Comparison of ENCODE assay signal across 8 mouse cellular contexts in the genomic region with DNA sequence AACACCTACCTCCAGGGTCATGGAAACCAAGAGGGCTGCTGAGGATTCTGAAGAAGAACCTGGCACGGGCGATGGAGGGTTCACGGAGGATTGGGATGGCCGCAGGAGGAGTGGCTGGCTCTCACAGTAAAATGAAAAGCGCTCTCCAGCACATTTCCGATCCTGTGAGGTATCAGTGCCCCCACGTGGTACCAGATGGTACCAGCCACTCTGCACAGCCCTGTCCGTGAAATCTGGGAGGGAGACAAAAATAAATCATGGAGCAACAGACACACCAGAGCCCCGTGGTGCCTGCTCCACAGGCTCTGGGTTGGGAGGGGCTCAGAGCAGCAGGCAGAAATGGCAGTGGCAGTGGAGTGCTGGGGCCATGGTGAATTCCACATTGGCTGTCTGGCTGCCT. TPM values are rescaled to one million over a fixed set of nuclear protein-coding genes. Genes with fewer than 3 reads are reported as not detected.
DNase-seq lines count a peak whose midpoint lies in the region; ATAC-seq and TF ChIP-seq lines count a peak whose summit lies in the region.

No protein-coding gene starts in this region.

- no peaks in the 10 kb centered on the region for H3K4me1 ChIP-seq in heart, postnatal 0 days (ENCODE audit: control insufficient read depth, insufficient read depth)
- H3K4me1 ChIP-seq in neural tube, embryonic 15.5 days = peaks cover 6% of the 10 kb centered on the region
- no peaks in the 10 kb centered on the region for H3K4me1 ChIP-seq in liver, embryonic 12.5 days

- intact Hi-C loops in left cerebral cortex, postnatal 14 days (cut with DNase I) = loop anchor here (1.0 to 2.0 kb wide), 2 partner anchors 52 to 401 kb away; no protein-coding TSS in a partner anchor

- no peak overlapping the region for H3K27ac ChIP-seq in heart, postnatal 0 days (ENCODE audit: low read depth)
- H3K27ac ChIP-seq in neural tube, embryonic 15.5 days (replicated peaks) = no peak overlapping the region
- H3K27ac ChIP-seq in liver, embryonic 12.5 days = no peak overlapping the region

- no peak overlapping the region for H3K9ac ChIP-seq in heart, postnatal 0 days (replicated peaks; ENCODE audit: low read depth, low read length)
- no peak overlapping the region for H3K9ac ChIP-seq in neural tube, embryonic 15.5 days (replicated peaks)
- H3K9ac ChIP-seq in liver, embryonic 12.5 days = no peak overlapping the region

- WGBS in heart, postnatal 0 days = 23% methylated on average over 9 of the region's 9 CpGs
- 37% methylated on average over 9 of the region's 9 CpGs for WGBS in neural tube, embryonic 15.5 days
- 21% methylated on average over 9 of the region's 9 CpGs for whole genome bisulfite sequencing in liver, embryonic 12.5 days (ENCODE audit: insufficient replicate concordance)

- no peaks in the 10 kb centered on the region for H3K9me3 ChIP-seq in heart, postnatal 0 days (replicated peaks; ENCODE audit: control insufficient read depth, low read length)
- no peaks in the 10 kb centered on the region for H3K9me3 ChIP-seq in neural tube, embryonic 15.5 days (replicated peaks)
- no peaks in the 10 kb centered on the region for H3K9me3 ChIP-seq in liver, embryonic 12.5 days (replicated peaks)

- no peak overlapping the region for H3K4me2 ChIP-seq in heart, postnatal 0 days (ENCODE audit: low read depth, low read length)
- no peak overlapping the region for H3K4me2 ChIP-seq in neural tube, embryonic 15.5 days
- no peak overlapping the region for H3K4me2 ChIP-seq in liver, embryonic 12.5 days

- ATAC-seq in heart, postnatal 0 days (ENCODE audit: insufficient read depth, low read depth) = peak; percentile 72
- ATAC-seq in neural tube, embryonic 15.5 days (ENCODE audit: low FRiP score) = peak; percentile 76
- no peak for ATAC-seq in liver, embryonic 12.5 days

- 0 out of 2 replicates have a peak, but pooled peaks cover 9% of the 10 kb centered on the region for H3K27me3 ChIP-seq in heart, postnatal 0 days (ENCODE audit: control insufficient read depth, insufficient read depth, low read length)
- peaks cover 9% of the 10 kb centered on the region; the same call in 1 of the 2 replicates for H3K27me3 ChIP-seq in neural tube, embryonic 15.5 days (replicated peaks)
- H3K27me3 ChIP-seq in liver, embryonic 12.5 days (replicated peaks) = peaks cover 9% of the 10 kb centered on the region; the same call in 1 of the 2 replicates

- H3K4me3 ChIP-seq in heart, postnatal 0 days (ENCODE audit: low read depth, low read length) = no peak overlapping the region
- no peak overlapping the region for H3K4me3 ChIP-seq in neural tube, embryonic 15.5 days (replicated peaks)
- H3K4me3 ChIP-seq in liver, embryonic 12.5 days = no peak overlapping the region

- peak; percentile 50 for DNase-seq in layer of hippocampus, adult 11-12 months (ENCODE audit: low spot score)
- DNase-seq in layer of hippocampus, adult 9-10 months (ENCODE audit: low spot score) = no peak
- peak; percentile 39 to 49 for DNase-seq in cerebellum, postnatal 4 days (ENCODE audit: low spot score in 2 of 2)
- DNase-seq in heart, postnatal 0 days (ENCODE audit: low spot score) = peak; percentile 30
- peak; percentile 68 to 81 for DNase-seq in left cerebral cortex, postnatal 14 days (ENCODE audit: low spot score in 2 of 2)
- DNase-seq in gastrocnemius, postnatal 10 days = no peak

- peak; percentile 63 for TF ChIP-seq CTCF in heart, postnatal 0 days (IDR thresholded peaks at IDR 0.05; ENCODE audit: low read depth)

- H3K36me3 ChIP-seq in heart, postnatal 0 days (replicated peaks; ENCODE audit: control insufficient read depth, insufficient read depth, low read length) = no peaks in the 10 kb centered on the region
- no peaks in the 10 kb centered on the region for H3K36me3 ChIP-seq in neural tube, embryonic 15.5 days
- H3K36me3 ChIP-seq in liver, embryonic 12.5 days = no peaks in the 10 kb centered on the region

- no peak for TF ChIP-seq EP300 in heart, postnatal 0 days (IDR thresholded peaks at IDR 0.05; ENCODE audit: low read depth)

RNA-seq across cellular contexts. Expression of gene Kcna5, which starts 18.6 kb away (rescaled TPM):
- total RNA-seq in heart, postnatal 0 days (2014; rRNA removed; ENCODE audit: low replicate concordance) = 25.0 and 27.6 TPM in 2 replicates
- polyA plus RNA-seq in heart, postnatal 0 days (2015; fragmentation: Nextera tagmentation; extraction: Ambion mirVana) = 9.0 and 9.2 TPM in 2 replicates
- total RNA-seq in left cerebral cortex, postnatal 14 days (2021) = 1 to 10 TPM; 3.2 to 3.8 TPM
- 3.1 and 4.1 TPM in 2 replicates for polyA plus RNA-seq in neural tube, embryonic 15.5 days (2015; fragmentation: Nextera tagmentation; extraction: Ambion mirVana)
- 1 to 10 TPM; 3.7 to 6.0 TPM for total RNA-seq in gastrocnemius, postnatal 10 days (2021)
- 0.44 and 0.61 TPM in 2 replicates for polyA plus RNA-seq in liver, embryonic 12.5 days (2016; fragmentation: Nextera tagmentation; extraction: Ambion mirVana)

Comparison
In these comparisons a context has a peak if more than half of its experiments do, and no peak if none do; other contexts are left out.
1. DNase-seq: peak in layer of hippocampus, adult 11-12 months (single experiment), cerebellum, postnatal 4 days (2 of 2), heart, postnatal 0 days (single experiment) and left cerebral cortex, postnatal 14 days (2 of 2); none in layer of hippocampus, adult 9-10 months (single experiment) and gastrocnemius, postnatal 10 days (single experiment).